Mouse (Mus musculus): ENCODE measurements around the gene Fars2.
"Not testable (repeated sequence)": the region's sequence is repeated elsewhere in the genome, so short reads cannot be mapped to it uniquely, and the experiment has no call there.

The Fars2 gene

GRCm38 (mm10) chr13:36140247-36141016 is 23.2 kb downstream of the Fars2 start:
- no peak for ATAC-seq (ENCODE audit: low TSS enrichment)

- no peak for ATAC-seq (ENCODE audit: low TSS enrichment)
These were observed 28.4 kb downstream of the Fars2 start for GRCm38 (mm10) chr13:36145601-36146000.

GRCm38 (mm10) chr13:36149175-36149939 is 32.1 kb downstream of the Fars2 start:
- no peak for ATAC-seq (ENCODE audit: low TSS enrichment)

GRCm38 (mm10) chr13:36150272-36150671 is 33.1 kb downstream of the Fars2 start:
- ATAC-seq (ENCODE audit: low TSS enrichment), result peak; percentile 53

GRCm38 (mm10) chr13:36152728-36153498 is 35.7 kb downstream of the Fars2 start:
- ATAC-seq (ENCODE audit: low TSS enrichment), result peak; percentile 31

- ATAC-seq (ENCODE audit: low TSS enrichment), result no peak
These were observed 39.2 kb downstream of the Fars2 start for GRCm38 (mm10) chr13:36156340-36156931.

GRCm38 (mm10) chr13:36163411-36163810 is 46.2 kb downstream of the Fars2 start:
- ATAC-seq (ENCODE audit: low TSS enrichment), result no peak

- no peak for ATAC-seq (ENCODE audit: low TSS enrichment)
These were observed 46.7 kb downstream of the Fars2 start for GRCm38 (mm10) chr13:36163898-36164297.

GRCm38 (mm10) chr13:36172981-36173380 is 55.8 kb downstream of the Fars2 start:
- ATAC-seq (ENCODE audit: low TSS enrichment), result not testable (repeated sequence)

GRCm38 (mm10) chr13:36174101-36174500 is 56.9 kb downstream of the Fars2 start:
- no peak for ATAC-seq (ENCODE audit: low TSS enrichment)

GRCm38 (mm10) chr13:36174772-36175171 is 57.6 kb downstream of the Fars2 start:
- peak; percentile 69 for ATAC-seq (ENCODE audit: low TSS enrichment)

GRCm38 (mm10) chr13:36181231-36181630 is 64.0 kb downstream of the Fars2 start:
- no peak for ATAC-seq (ENCODE audit: low TSS enrichment)

- no peak for ATAC-seq (ENCODE audit: low TSS enrichment)
These were observed 73.4 kb downstream of the Fars2 start for GRCm38 (mm10) chr13:36190577-36190976.

GRCm38 (mm10) chr13:36193484-36194113 is 76.4 kb downstream of the Fars2 start:
- ATAC-seq (ENCODE audit: low TSS enrichment), result no peak

- ATAC-seq (ENCODE audit: low TSS enrichment), result no peak
These were observed 82.1 kb downstream of the Fars2 start for GRCm38 (mm10) chr13:36199288-36199687.

- no peak for ATAC-seq (ENCODE audit: low TSS enrichment)
These were observed 83.2 kb downstream of the Fars2 start for GRCm38 (mm10) chr13:36200453-36200852.

- ATAC-seq (ENCODE audit: low TSS enrichment), result no peak
These were observed 85.3 kb downstream of the Fars2 start for GRCm38 (mm10) chr13:36202496-36202895.

GRCm38 (mm10) chr13:36203014-36203413 is 85.8 kb downstream of the Fars2 start:
- no peak for ATAC-seq (ENCODE audit: low TSS enrichment)

- ATAC-seq (ENCODE audit: low TSS enrichment), result no peak
These were observed 87.1 kb downstream of the Fars2 start for GRCm38 (mm10) chr13:36204320-36204719.

- ATAC-seq (ENCODE audit: low TSS enrichment), result no peak
These were observed 93.8 kb downstream of the Fars2 start for GRCm38 (mm10) chr13:36210965-36211364.

GRCm38 (mm10) chr13:36214056-36214455 is 96.8 kb downstream of the Fars2 start:
- no peak for ATAC-seq (ENCODE audit: low TSS enrichment)

Data from frontal cortex, adult (tissue).